Mouse (Mus musculus) adrenal gland, postnatal 4 days (tissue): ENCODE data around the gene Chl1. TPM values are rescaled to one million over a fixed set of nuclear protein-coding genes. Genes with fewer than 3 reads are reported as not detected.

Experiments
- DNase-seq, 2 experiments: peaks; one replicate each; pipeline ENCODE4 v3.0.0; 2021 to 2022; ENCODE audit warnings: low spot score in 2 of 2, mixed read lengths in 2 of 2
- long read RNA-seq, 2 experiments: library from polyadenylated mRNA; stranded (forward); transcript quantifications; one replicate each; pipeline ENCODE4 v2.0.0; 2021
- total RNA-seq, 2 experiments: library from RNA; stranded (reverse); gene quantifications; 2 replicates each; pipeline ENCODE4 v1.2.3; 2021

The Chl1 gene
- 1 to 10 TPM; 9.0 to 9.4 TPM for total RNA-seq
- long read RNA-seq, experiment 1, partial matches to known transcripts: 0 of 1 reads
- long read RNA-seq, experiment 1, other reads (novel, unspliced or antisense): 1 of 1 reads
- long read RNA-seq, experiment 2: 0 reads

- no peak for DNase-seq
Measured at GRCm38 (mm10) chr6:103510392-103511289, at the start of gene Chl1. Gene Chl1 (plus strand): TSS chr6:103510586.

GRCm38 (mm10) chr6:103465479-103466080 lies 44.8 kb upstream of the Chl1 start:
- no peak for DNase-seq

- DNase-seq: no peak
Measured at GRCm38 (mm10) chr6:103473316-103473715, 37.1 kb upstream of the Chl1 start.

- no peak for DNase-seq
Measured at GRCm38 (mm10) chr6:103487199-103487598, 23.2 kb upstream of the Chl1 start.

- DNase-seq: no peak
Measured at GRCm38 (mm10) chr6:103498404-103498803, 12.0 kb upstream of the Chl1 start.

GRCm38 (mm10) chr6:103504065-103504464 lies 6.3 kb upstream of the Chl1 start:
- DNase-seq: no peak

- no peak for DNase-seq
Measured at GRCm38 (mm10) chr6:103507751-103508575, 2.4 kb upstream of the Chl1 start.

GRCm38 (mm10) chr6:103509596-103509995 lies 790 bp upstream of the Chl1 start:
- DNase-seq: no peak

- DNase-seq: no peak
Measured at GRCm38 (mm10) chr6:103511290-103511971, 1.0 kb downstream of the Chl1 start.

GRCm38 (mm10) chr6:103511972-103512565 lies 1.7 kb downstream of the Chl1 start:
- no peak for DNase-seq

- DNase-seq: no peak
Measured at GRCm38 (mm10) chr6:103512911-103513321, 2.5 kb downstream of the Chl1 start.

- no peak for DNase-seq
Measured at GRCm38 (mm10) chr6:103513621-103514241, 3.3 kb downstream of the Chl1 start.

- DNase-seq: no peak
Measured at GRCm38 (mm10) chr6:103514346-103514745, 4.0 kb downstream of the Chl1 start.

- DNase-seq: no peak
Measured at GRCm38 (mm10) chr6:103514756-103515155, 4.4 kb downstream of the Chl1 start.

GRCm38 (mm10) chr6:103519596-103519995 lies 9.2 kb downstream of the Chl1 start:
- DNase-seq: no peak

- no peak for DNase-seq
Measured at GRCm38 (mm10) chr6:103525326-103526024, 15.1 kb downstream of the Chl1 start.

GRCm38 (mm10) chr6:103526945-103527777 lies 16.8 kb downstream of the Chl1 start:
- DNase-seq: no peak

- no peak for DNase-seq
Measured at GRCm38 (mm10) chr6:103533048-103533447, 22.7 kb downstream of the Chl1 start.
